Mouse (Mus musculus) left cerebral cortex, postnatal 4 days (tissue): ENCODE measurements at regions not wholly inside any gene's neighbourhood (a gene's known extent, or its start where the extent isn't known, plus 50 kb on each side); places are given as distances from the start of the nearest gene placed in this dataset.

Source experiments
- DNase-seq: peaks from one replicate; pipeline ENCODE4 v3.0.0-alpha.2; 2022
- intact Hi-C: fragments of 180-260 bp; cut with DNase I; formaldehyde crosslinking; loops from one replicate; pipeline ENCODE4 v1.15.1; 2025

DNA sequence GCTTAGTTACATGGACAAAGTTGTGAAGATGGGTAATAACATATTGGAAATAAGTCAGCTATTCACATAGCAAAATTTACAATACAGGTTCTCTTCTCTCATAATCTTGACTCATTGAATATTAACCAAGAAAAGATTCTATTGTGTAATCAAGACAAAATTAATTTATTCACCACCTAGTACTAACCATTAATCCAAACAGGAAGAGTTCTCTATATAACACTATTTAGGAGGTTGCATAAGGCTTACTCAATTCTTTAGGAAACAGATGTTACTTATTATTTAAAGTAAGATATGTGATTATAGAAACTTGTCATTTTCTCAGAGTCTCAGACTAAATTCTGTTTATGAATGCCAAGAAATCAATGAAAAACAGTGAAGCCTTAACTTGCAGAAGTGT lies 600.4 kb upstream of the Tusc1 start:
- intact Hi-C loops = no loop called here
- no peak for DNase-seq

- intact Hi-C loops = no loop called here
- no peak for DNase-seq
These were observed 591.8 kb upstream of the Tusc1 start for GRCm38 (mm10) chr4:93927117-93927516.

GRCm38 (mm10) chr4:93924402-93924801 lies 589.1 kb upstream of the Tusc1 start:
- intact Hi-C loops = no loop called here
- DNase-seq = no peak

DNA sequence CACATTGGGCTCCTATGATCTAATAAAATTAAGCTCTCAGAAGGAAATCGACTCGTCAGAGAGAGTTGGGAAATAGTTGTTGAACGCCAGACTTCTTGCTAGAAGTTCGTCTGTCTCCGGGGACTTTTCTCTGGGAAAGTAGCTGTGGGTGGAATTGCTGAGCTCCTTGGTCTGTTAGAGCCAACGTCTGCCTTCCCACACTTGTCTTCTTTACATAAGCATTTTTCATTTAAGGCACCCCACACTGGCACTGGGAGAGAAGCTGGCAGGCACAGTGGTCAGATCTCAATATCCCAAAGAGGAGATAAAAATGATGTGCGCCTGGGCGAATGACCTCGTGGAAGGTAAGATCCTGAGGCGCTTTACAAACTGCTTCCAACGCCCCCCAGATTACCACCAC lies 551.3 kb upstream of the Tusc1 start:
- intact Hi-C loops = no loop called here
- DNase-seq = no peak

GRCm38 (mm10) chr4:93881318-93881717 lies 546.0 kb upstream of the Tusc1 start:
- no peak for DNase-seq
- intact Hi-C loops = no loop called here

- intact Hi-C loops = no loop called here
- DNase-seq = no peak
These were observed 544.1 kb upstream of the Tusc1 start for GRCm38 (mm10) chr4:93879351-93879872.

DNA sequence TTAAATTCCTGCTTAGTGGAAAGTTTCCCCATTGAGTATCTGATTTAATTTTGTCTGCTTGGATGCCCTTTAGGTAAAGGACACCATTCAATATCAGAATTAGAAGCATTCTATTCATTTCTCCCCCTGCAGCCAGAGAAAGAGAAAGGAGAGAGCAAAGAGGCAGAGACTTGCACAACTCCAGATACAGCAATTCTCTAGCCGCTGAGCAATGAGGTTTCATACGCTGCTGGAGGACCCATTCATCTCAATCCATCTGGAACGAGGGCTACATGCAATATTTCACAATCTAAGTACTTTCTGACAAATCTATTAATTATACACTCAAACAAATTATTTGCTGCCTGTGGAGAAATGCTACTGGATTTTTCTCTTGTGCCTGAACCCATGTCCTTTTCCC lies 538.0 kb upstream of the Tusc1 start:
- intact Hi-C loops = no loop called here
- no peak for DNase-seq

- intact Hi-C loops = no loop called here
- no peak for DNase-seq
These were observed 518.1 kb upstream of the Tusc1 start for GRCm38 (mm10) chr4:93853451-93853850.

DNA sequence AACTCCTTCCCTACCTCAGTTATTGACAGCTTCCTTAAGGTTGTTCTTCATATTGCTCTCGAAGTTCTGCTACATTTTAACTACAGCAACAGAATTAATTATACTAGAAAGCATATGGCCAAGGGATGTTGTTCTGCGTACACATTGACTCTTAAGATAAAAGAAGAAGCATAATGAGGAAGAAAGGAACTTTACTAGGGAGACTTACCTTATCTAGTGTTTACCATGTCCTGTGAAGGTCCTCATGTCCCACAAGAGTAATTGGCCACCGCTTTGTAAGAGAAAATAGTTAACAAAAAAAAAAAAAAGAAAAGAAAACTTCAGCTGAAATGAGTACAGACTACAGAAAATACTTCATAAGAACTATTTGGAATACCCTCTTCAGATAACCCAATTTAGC lies 513.9 kb upstream of the Tusc1 start:
- no peak for DNase-seq
- intact Hi-C loops = no loop called here

DNA sequence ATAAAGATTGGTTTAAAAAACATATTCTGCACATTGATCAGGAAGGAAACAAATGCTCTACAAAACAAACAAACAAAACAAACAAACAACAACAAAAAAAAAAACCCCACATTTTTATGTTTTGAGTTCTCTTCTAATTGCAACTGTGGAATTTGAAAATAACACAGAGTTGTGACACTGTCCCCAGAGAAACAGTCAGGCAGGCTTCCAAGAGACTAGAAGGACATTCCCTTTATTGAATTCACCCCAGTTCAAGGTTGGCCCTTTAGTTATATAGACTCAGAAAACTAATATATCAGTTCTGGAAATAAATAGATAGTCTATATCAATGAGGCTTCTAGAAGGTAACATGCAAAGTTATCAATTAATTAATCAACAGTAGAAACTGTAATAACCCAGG lies 495.4 kb upstream of the Tusc1 start:
- no peak for DNase-seq
- intact Hi-C loops = no loop called here

DNA sequence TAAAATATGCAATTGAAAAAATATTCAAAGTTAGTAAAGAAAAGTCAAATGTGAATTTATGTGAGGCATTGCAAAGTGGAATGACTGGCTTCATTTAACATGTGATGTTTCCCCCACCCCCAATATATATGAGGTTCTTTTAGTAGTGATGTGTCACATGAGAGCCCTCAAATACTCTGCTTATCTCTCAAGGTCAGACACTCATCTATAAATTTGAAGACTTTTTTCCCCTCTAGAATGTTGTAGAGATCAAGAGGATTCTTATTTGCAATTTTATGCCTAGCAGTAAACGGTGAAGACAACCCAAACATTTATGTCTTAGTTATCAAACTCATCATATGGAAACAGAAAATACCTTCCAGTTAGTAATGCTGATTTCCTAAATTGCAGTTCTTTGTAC lies 457.8 kb upstream of the Tusc1 start:
- intact Hi-C loops = no loop called here
- no peak for DNase-seq

- intact Hi-C loops = no loop called here
- DNase-seq = no peak
These were observed 454.8 kb upstream of the Tusc1 start for GRCm38 (mm10) chr4:93790157-93790556.

GRCm38 (mm10) chr4:93754497-93754896 lies 419.2 kb upstream of the Tusc1 start:
- no peak for DNase-seq
- intact Hi-C loops = no loop called here

DNA sequence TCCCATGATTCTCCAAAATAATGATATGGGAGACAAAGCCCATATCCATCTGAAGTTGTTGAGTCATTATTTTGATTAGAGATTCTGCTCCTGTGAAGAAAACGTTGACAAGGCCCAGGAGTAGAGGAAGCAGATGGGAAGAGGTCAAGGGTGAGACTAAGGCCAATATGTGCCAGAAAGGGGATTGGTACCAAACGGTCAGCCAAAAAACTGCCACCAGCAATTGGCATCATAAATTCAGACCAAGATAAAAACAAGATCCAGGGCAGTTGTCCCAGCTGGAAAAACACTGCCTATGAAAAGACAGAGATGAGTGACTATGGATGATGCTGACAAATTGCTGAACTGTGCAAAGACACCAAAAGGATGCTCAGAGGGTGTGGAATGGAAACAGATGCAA lies 411.0 kb upstream of the Tusc1 start:
- DNase-seq = peak; percentile 44
- intact Hi-C loops = no loop called here

DNA sequence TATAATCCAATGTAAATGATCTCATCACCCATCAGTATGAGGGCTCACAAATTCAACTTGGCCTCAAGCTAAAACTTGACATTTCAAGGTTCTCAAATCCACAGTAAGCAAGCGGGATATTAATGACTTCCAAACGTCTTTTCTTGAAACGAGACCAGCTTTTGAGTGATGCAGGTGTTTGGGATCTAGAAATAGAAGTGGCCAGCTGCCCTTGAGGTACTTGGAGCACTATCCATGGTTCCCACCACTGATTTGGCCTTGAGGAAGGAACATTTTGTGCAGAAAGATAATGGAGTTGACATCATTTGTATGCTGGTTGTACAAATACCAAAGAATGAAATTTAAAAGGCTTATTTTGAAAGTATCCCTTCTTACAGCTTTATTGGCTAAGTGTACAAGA lies 378.4 kb upstream of the Tusc1 start:
- no peak for DNase-seq
- intact Hi-C loops = no loop called here

GRCm38 (mm10) chr4:93676403-93677039 lies 341.2 kb upstream of the Tusc1 start:
- DNase-seq = no peak
- intact Hi-C loops = no loop called here

DNA sequence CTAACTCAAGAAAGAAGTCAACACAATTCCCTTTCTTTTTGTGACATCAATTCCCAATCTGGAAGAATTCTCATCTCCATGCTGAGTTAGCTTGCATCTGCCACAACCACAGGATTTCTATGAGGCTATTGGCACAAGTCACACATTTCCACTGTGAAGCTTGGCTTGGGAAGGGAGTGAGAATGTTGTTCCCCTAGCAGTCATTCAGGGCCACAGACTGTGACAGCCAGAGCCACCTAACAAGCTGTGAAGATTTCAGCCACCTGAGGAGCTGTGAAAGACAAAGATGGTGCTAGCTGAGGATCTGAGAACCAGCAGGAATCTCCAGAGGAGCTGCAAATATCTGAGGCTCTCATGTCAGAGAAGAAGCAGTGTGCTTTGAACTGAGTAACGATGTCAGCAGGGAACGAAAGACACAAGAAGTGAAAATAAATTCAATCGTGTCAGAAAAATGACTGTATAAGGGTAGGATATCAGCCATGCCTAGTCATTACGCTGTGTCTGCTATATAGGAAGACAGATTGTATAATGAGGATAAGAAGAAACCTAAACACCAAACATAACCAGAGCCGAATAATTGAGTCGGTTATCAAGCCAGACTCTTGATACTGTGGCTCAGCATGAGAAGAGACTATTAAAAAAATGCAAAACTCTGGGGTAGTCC lies 340.6 kb upstream of the Tusc1 start:
- DNase-seq = peak; percentile 27
- intact Hi-C loops = no loop called here

GRCm38 (mm10) chr4:93669050-93669449 lies 333.7 kb upstream of the Tusc1 start:
- no peak for DNase-seq
- intact Hi-C loops = no loop called here

DNA sequence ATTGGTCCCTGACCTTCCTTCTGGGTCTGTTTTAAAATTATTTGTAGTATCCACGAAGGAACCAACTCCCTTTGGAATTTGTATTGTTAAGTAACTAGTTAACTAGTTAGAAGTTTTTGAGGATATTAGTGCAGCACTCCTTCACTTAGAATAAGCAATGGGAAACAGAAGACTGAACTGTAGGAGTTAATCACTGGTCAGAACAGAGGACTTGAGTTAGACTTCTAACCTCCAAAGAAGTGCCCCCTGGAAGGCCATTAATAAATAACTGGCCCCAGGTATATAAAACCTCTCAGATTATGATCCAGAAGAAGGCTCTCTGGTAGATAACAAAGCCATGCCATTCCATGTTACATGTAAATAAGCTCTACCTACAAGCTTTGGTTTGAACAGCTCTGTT lies 329.0 kb upstream of the Tusc1 start:
- intact Hi-C loops = no loop called here
- no peak for DNase-seq

GRCm38 (mm10) chr4:93638207-93638606 lies 302.9 kb upstream of the Tusc1 start:
- intact Hi-C loops = no loop called here
- no peak for DNase-seq

GRCm38 (mm10) chr4:93598474-93598873 lies 263.2 kb upstream of the Tusc1 start:
- intact Hi-C loops = no loop called here
- DNase-seq = no peak

DNA sequence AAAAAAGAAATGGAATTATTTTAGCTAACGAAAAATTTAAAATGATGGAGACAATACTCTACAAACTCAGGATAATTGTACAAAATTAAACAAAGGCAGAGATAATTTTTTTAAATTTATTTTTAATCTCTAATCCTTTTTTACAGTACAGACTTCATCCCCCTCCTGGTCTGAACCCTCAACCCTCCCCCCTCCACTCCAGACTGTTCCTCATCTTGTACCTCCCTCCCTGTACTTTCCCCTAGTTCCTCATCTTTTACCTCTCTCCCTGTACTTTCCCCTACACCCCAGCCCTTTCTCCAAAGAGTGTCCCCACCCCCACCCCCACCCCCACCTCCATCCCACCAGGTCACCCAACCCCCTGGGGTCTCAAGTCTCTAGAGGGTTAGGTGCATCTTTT lies 249.0 kb upstream of the Tusc1 start:
- intact Hi-C loops = no loop called here
- DNase-seq = no peak
